Mouse (Mus musculus): Measurements from ENCODE around the gene Tmem222. TPM values are rescaled to one million over a fixed set of nuclear protein-coding genes. Genes with fewer than 3 reads are reported as not detected.

Tmem222 gene
- total RNA-seq (2021): 10 to 100 TPM; 49.5 to 54.8 TPM
- long read RNA-seq, experiment 1, transcript Tmem222-201 (6 exons, 1,484 nt): major isoform, 48 of 61 reads
- long read RNA-seq, experiment 1, transcript Tmem222-205 (5 exons, 546 nt): minor isoform, 5 of 61 reads
- long read RNA-seq, experiment 1, partial matches to known transcripts: 3 of 61 reads
- long read RNA-seq, experiment 1, other reads (novel, unspliced or antisense): 5 of 61 reads
- long read RNA-seq, experiment 2, transcript Tmem222-201 (6 exons, 1,484 nt): major isoform, 45 of 52 reads
- long read RNA-seq, experiment 2, partial matches to known transcripts: 2 of 52 reads
- long read RNA-seq, experiment 2, other reads (novel, unspliced or antisense): 2 of 52 reads

- DNase-seq: peak; percentile 97
Observed at GRCm38 (mm10) chr4:133277104-133278026, at the start of gene Tmem222. Tmem222 (minus strand) TSS chr4:133277792.

- DNase-seq: no peak
Observed at GRCm38 (mm10) chr4:133319667-133320066, 42.1 kb upstream of the Tmem222 start.

GRCm38 (mm10) chr4:133315991-133316390 is 38.4 kb upstream of the Tmem222 start:
- no peak for DNase-seq

GRCm38 (mm10) chr4:133314896-133315295 is 37.3 kb upstream of the Tmem222 start:
- DNase-seq: peak; percentile 82

GRCm38 (mm10) chr4:133309948-133310347 is 32.4 kb upstream of the Tmem222 start:
- DNase-seq: peak; percentile 94

GRCm38 (mm10) chr4:133307331-133307730 is 29.7 kb upstream of the Tmem222 start:
- peak; percentile 80 for DNase-seq

- DNase-seq: no peak
Observed at GRCm38 (mm10) chr4:133305825-133306224, 28.2 kb upstream of the Tmem222 start.

GRCm38 (mm10) chr4:133304770-133305169 is 27.2 kb upstream of the Tmem222 start:
- no peak for DNase-seq

- DNase-seq: no peak
Observed at GRCm38 (mm10) chr4:133302668-133303067, 25.1 kb upstream of the Tmem222 start.

GRCm38 (mm10) chr4:133301802-133302201 is 24.2 kb upstream of the Tmem222 start:
- DNase-seq: peak; percentile 83

GRCm38 (mm10) chr4:133300421-133300820 is 22.8 kb upstream of the Tmem222 start:
- DNase-seq: no peak

- DNase-seq: no peak
Observed at GRCm38 (mm10) chr4:133299701-133300100, 22.1 kb upstream of the Tmem222 start.

GRCm38 (mm10) chr4:133298516-133299365 is 21.1 kb upstream of the Tmem222 start:
- peak; percentile 56 for DNase-seq

GRCm38 (mm10) chr4:133297801-133298238 is 20.2 kb upstream of the Tmem222 start:
- peak; percentile 87 for DNase-seq

- DNase-seq: no peak
Observed at GRCm38 (mm10) chr4:133297360-133297759, 19.8 kb upstream of the Tmem222 start.

- no peak for DNase-seq
Observed at GRCm38 (mm10) chr4:133294084-133294483, 16.5 kb upstream of the Tmem222 start.

GRCm38 (mm10) chr4:133292901-133293843 is 15.6 kb upstream of the Tmem222 start:
- no peak for DNase-seq

- DNase-seq: no peak
Observed at GRCm38 (mm10) chr4:133292405-133292804, 14.8 kb upstream of the Tmem222 start.

GRCm38 (mm10) chr4:133291255-133291654 is 13.7 kb upstream of the Tmem222 start:
- DNase-seq: no peak

- DNase-seq: no peak
Observed at GRCm38 (mm10) chr4:133286476-133287077, 9.0 kb upstream of the Tmem222 start.

Measured in adrenal gland, postnatal 10 days (tissue).